Mouse (Mus musculus) cerebellum, adult 9-10 months (tissue): ENCODE results near the gene Atxn7l2.
A peak's percentile ranks its signal among the peaks of the same experiment; 100 is the strongest.
"Not testable (repeated sequence)": the region's sequence is repeated elsewhere in the genome, so short reads cannot be mapped to it uniquely, and the experiment has no call there.

Experiments used
- DNase-seq: peaks from one replicate; pipeline ENCODE4 v3.0.0; 2022

Atxn7l2 gene

GRCm38 (mm10) chr3:108210771-108211139 is at the start of gene Atxn7l2:
Atxn7l2 (minus strand) TSS chr3:108210934.
- DNase-seq, result no peak

- no peak for DNase-seq
Measured at GRCm38 (mm10) chr3:108259319-108259718, 48.6 kb upstream of the Atxn7l2 start.

- DNase-seq, result no peak
Measured at GRCm38 (mm10) chr3:108257831-108258500, 47.2 kb upstream of the Atxn7l2 start.

GRCm38 (mm10) chr3:108256719-108257637 is 46.2 kb upstream of the Atxn7l2 start, which contains the start of gene Psma5:
Psma5 (plus strand) TSS chr3:108256926.
- peak; percentile 97 for DNase-seq

- DNase-seq, result no peak
Measured at GRCm38 (mm10) chr3:108246857-108247256, 36.1 kb upstream of the Atxn7l2 start.

- no peak for DNase-seq
Measured at GRCm38 (mm10) chr3:108241243-108241839, 30.6 kb upstream of the Atxn7l2 start.

- not testable (repeated sequence) for DNase-seq
Measured at GRCm38 (mm10) chr3:108237474-108238102, 26.9 kb upstream of the Atxn7l2 start.

GRCm38 (mm10) chr3:108231646-108232045 is 20.9 kb upstream of the Atxn7l2 start:
- DNase-seq, result no peak

- DNase-seq, result no peak
Measured at GRCm38 (mm10) chr3:108227521-108227920, 16.8 kb upstream of the Atxn7l2 start.

- DNase-seq, result no peak
Measured at GRCm38 (mm10) chr3:108226558-108227350, 16.0 kb upstream of the Atxn7l2 start, which contains the start of gene Sypl2. Sypl2 (minus strand) TSS chr3:108226648.

- DNase-seq, result no peak
Measured at GRCm38 (mm10) chr3:108225711-108226557, 15.2 kb upstream of the Atxn7l2 start.

GRCm38 (mm10) chr3:108220661-108221060 is 9.9 kb upstream of the Atxn7l2 start:
- DNase-seq, result no peak

GRCm38 (mm10) chr3:108214734-108215133 is 4.0 kb upstream of the Atxn7l2 start:
- DNase-seq, result no peak

- peak; percentile 61 for DNase-seq
Measured at GRCm38 (mm10) chr3:108212406-108212805, 1.7 kb upstream of the Atxn7l2 start.

GRCm38 (mm10) chr3:108211845-108212244 is 1.1 kb upstream of the Atxn7l2 start:
- peak; percentile 78 for DNase-seq

- DNase-seq, result peak; percentile 96
Measured at GRCm38 (mm10) chr3:108209946-108210770, 576 bp downstream of the Atxn7l2 start.

GRCm38 (mm10) chr3:108209536-108209935 is 1.2 kb downstream of the Atxn7l2 start:
- DNase-seq, result peak; percentile 73

- DNase-seq, result peak; percentile 69
Measured at GRCm38 (mm10) chr3:108209001-108209400, 1.7 kb downstream of the Atxn7l2 start.

GRCm38 (mm10) chr3:108206731-108207375 is 3.9 kb downstream of the Atxn7l2 start:
- DNase-seq, result no peak

- no peak for DNase-seq
Measured at GRCm38 (mm10) chr3:108205601-108206000, 5.1 kb downstream of the Atxn7l2 start.
